Mouse (Mus musculus): ENCODE results near the gene Mindy1. TPM values are rescaled to one million over a fixed set of nuclear protein-coding genes. Genes with fewer than 3 reads are reported as not detected.

Gene Mindy1
- total RNA-seq, 2 experiments from 2014 or later, result 17.7 to 23.2 TPM

DNA sequence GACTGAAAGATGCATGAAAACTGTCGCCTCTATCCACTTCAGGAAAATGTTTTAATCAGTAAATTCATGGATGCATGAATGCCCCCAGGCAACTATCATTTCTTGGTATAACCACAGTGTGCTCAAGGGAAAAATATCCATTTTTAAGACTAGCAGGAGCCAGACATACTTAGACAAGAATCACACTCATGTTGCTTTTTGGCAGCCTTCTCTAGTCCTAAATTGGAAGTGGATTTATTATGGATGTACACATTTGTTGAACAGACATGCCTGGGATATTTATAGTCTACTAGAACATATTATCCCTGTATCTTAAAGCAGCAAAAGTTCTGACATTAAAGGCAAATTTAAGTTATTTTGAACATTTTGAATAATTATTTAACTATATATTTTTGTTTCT is 16.4 kb upstream of the Mindy1 start:
- no peak for ATAC-seq (replicated peaks; ENCODE audit: low FRiP score, poor library complexity, severe bottlenecking)

DNA sequence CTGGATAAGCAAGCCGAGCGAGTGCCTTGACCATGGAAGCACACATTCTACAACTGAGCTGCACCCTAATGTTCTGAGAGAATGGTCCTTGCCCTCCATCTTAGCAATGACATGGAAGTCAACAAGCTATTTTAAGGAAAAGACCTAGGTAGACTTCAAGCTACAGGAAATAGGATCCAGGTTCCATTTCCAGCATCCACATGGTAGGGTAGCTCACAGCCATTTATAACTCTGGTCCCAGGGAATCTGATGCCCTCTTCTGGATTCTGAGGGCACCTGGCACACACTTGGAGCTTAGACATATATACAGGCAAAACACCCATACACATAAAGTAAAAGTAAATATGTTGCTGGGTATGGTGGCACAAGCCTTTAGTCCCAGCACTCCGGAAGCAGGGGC is 15.1 kb upstream of the Mindy1 start:
- no peak for ATAC-seq (replicated peaks; ENCODE audit: low FRiP score, poor library complexity, severe bottlenecking)

DNA sequence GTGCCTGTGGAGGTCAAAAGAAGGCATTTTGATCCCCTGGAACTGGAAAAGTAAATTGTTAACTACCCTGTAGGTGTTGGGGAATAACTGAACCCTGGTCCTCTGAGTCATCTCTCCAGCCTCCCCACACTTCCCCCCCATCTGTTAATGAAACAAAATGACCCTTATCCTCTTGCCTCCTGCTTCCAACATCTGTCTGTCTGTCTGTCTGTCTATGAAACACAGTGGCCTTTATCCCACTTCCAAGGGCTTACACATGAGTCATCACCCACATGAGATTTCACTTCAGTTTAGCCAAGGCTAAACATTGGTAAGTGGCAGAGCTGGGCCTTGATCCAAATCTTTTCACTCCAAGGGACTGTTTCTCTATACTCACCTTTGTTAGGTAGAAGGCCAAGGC is 13.3 kb upstream of the Mindy1 start:
- ATAC-seq (replicated peaks; ENCODE audit: low FRiP score, poor library complexity, severe bottlenecking), result no peak

DNA sequence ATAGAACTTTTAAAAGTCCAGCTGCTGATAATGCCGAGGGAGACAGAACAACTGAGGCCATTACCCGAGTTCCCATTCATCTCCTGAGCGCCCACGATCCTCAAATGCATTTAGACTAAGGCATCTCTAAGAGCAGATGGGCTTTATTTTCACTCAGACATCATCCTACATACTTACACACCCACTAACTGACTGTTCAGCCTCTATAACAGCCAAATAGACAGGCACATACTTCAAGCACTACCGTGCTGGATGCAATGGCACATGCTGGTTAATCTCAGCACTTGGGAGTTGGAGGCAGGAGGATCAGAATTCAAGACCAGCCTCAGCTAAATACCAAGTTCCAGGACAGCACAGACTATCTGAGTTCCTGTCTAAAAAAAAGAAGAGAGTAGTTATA is 11.4 kb upstream of the Mindy1 start:
- ATAC-seq (replicated peaks; ENCODE audit: low FRiP score, poor library complexity, severe bottlenecking), result no peak

DNA sequence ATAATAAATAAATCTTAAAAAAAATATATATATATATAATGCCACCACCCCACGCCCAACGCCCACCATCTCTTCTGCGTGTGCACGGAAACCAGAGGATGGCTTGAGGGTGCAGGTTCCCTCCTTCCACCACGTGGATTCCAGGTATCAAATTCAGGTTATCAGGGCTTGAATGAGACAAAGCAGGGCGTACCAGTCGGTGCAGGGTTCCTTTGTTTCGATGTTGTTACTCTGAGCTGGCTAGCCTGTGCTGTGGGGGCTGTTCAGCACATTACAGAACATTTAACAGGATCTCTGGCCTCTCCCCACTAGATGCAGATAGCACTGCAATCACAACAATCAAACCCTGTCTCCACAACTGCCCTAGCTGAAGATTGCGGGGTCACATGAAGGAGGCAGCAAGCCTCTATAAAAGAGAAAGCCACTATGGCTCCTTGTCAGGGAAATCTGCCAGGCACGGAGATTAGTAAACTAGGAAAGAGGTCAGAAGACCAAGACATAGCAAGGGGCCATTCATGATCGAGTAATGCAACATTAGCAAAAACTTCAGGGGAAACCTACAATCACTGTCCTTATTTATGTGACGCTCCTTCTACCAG is 10.3 kb upstream of the Mindy1 start:
- no peak for ATAC-seq (replicated peaks; ENCODE audit: low FRiP score, poor library complexity, severe bottlenecking)

DNA sequence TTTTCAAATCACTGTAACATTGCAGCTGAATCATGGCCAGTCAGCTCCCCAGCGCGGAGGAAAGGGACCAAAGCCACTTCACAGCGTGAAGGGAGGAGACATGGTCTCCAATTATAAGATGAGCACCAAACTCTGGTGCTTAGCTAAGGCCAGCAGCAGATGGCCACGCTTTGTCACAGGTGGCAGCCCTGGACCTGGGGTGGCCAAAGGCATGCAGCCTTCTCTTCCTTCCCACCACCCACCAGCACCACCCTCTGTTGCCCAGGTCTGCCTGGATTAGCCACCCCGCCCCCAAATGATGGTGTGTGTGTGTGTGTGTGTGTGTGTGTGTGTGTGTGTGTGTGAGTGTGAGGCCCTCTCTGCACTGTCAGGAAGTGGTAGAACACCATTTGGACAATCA is 7.7 kb upstream of the Mindy1 start:
- no peak for ATAC-seq (replicated peaks; ENCODE audit: low FRiP score, poor library complexity, severe bottlenecking)

DNA sequence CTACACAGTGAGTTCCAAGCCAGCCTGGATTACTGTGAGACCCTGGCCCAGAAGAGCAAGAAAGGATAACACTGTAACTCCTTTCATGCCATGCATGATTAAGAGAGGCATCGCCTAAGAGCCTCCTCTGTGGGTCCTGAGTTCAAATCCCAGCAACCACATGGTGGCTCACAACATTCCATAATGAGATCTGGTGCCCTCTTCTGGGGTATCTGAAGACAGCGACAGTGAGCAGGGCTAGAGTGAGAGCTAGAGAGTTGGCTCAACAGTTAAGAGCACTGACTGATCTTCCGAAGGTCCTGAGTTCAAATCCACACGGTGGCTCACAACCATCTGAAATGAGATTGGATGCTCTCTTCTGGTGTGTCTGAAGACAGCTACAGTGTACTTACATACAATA is 6.7 kb upstream of the Mindy1 start:
- no peak for ATAC-seq (replicated peaks; ENCODE audit: low FRiP score, poor library complexity, severe bottlenecking)

DNA sequence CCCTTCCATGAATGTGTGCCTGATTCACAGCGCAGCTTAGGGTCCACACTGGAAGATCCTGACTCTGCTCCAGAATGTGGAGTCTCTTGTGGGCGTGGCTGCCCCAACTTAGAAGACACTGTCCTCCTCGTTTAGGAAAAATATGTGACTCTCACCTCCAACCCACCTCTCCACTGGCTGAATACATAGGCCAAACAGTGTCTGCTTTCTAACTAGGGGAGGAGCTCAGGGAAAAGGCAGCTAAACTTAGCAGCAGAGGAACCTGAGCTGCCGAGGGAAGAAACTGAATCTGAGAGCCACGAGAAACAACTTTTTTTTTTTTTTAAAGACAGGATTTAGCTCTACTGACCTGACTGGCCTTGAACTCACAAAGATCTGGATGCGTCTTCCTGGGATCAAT is 6.0 kb upstream of the Mindy1 start:
- no peak for ATAC-seq (replicated peaks; ENCODE audit: low FRiP score, poor library complexity, severe bottlenecking)

DNA sequence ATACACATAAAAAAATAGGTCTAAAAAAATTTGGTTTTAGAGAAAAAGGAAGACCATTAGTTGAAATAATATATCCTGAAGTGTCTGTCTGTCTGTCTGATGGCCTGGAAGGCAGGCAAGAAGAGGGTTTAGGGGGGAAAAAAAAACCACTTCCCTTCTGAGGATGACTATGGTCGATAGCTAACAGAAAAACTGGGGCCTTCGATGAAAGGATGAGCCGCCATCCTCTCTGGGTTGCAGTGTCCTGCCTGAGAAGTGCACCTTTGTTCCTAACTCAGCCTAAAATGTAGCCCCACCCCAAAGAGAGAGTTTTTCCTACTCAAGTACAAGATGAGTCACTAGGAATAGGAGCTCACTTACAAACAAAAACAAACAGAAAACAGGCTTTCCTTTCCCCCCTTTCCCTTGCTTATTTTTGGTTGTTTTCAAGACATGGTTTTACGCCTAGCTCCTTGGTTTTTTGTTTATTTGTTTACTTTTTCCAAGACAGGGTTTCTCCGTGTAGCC is 4.7 kb upstream of the Mindy1 start:
- no peak for ATAC-seq (replicated peaks; ENCODE audit: low FRiP score, poor library complexity, severe bottlenecking)

DNA sequence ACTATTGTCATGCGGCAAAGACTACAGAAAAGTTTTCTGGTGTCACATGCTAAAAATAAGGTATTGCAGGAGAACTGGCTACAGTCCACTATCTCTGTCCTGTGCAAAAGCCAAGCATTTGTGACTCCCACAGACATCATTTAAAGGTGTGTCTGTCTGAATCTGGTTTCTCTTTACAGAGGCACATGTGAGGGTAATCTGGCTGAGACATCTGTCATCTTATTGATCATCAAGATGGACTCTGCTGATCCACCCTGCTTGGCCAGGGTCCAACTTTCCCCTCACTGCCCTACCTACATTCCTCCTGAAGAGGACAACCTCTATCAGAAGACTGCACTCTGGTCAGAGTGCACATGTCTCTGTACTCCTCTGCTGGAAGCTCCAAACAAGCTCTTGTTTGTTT is 4.0 kb upstream of the Mindy1 start:
- ATAC-seq (replicated peaks; ENCODE audit: low FRiP score, poor library complexity, severe bottlenecking), result no peak

DNA sequence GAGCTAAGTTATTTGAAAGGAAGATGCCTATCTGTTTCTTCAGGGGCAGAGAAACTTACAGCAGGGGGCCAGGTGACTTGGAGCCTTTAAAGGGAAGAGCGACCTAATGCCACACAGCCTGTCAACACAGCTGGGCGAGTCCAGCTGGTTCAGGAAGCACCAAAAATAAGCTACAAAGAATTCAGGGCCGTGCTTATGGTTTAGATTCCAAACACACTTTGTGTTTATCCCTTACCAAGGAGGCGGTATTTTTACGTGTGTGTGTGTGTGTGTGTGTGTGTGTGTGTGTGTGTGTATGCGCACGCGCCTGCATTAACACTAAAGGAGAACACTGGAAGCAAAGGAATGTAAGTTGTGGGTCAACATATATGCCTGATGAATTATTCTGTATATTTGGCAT is 398 bp upstream of the Mindy1 start:
- ATAC-seq (replicated peaks; ENCODE audit: low FRiP score, poor library complexity, severe bottlenecking), result no peak

DNA sequence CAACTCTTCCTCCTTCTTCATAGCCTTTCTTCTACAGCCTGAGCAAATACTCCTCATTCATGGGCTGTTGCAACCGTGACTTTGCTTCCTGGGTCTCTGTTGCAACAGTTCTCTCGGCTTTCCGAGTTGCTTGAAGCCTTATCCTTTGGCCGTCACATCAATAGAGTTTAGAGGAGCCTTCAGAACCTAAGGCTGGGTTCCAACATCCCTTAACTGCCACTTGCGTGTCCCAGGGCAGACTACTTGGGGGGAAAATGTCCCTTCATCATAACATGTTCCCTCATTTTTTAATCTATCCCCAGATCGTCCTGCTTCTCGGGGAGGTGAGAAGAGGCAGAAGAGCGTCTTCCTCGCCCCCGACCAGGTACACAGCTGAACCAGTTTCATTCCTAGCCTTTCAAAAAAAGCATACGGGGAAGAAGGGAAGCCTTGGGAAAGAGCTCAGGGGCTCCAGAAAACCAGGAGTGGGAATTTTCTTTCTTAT is 1.3 kb downstream of the Mindy1 start:
- peak; percentile 47 for ATAC-seq (replicated peaks; ENCODE audit: low FRiP score, poor library complexity, severe bottlenecking)

DNA sequence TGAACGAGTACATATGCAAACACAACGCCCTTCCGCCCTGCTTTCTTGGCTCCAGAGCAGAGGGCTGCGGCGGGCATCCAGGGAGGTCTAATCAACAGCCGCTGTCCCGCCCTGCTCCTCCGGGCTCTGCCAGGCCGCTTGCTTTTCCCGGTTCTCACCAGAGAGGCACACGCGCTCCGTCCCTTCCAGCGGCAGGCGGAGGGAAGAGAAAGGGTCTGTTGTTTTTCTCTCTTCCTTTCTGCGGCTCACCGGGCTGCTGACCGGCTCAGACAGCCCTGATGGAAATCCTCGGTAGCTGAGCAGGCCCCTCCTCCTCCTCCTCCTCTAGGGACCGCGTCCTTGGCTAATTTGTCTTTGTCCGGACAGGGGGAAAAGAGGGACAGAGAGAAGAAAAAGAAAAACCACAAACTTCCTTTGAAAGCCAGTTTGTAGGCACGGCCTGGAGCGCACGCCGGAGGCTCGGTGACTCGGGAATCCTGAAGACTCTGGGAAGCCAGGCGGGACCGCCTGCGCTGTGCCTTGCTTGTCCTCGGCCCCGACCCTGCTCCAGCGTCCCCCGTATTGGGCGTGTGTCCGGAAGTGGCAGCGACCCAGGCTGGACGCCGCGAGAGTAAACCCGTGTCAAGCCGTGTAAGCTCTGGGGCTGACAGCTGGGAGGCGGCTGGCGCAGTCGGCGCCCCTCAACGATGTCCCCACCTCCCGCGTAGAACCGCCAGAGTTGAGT is 1.9 kb downstream of the Mindy1 start:
- peak; percentile 65 for ATAC-seq (replicated peaks; ENCODE audit: low FRiP score, poor library complexity, severe bottlenecking)

DNA sequence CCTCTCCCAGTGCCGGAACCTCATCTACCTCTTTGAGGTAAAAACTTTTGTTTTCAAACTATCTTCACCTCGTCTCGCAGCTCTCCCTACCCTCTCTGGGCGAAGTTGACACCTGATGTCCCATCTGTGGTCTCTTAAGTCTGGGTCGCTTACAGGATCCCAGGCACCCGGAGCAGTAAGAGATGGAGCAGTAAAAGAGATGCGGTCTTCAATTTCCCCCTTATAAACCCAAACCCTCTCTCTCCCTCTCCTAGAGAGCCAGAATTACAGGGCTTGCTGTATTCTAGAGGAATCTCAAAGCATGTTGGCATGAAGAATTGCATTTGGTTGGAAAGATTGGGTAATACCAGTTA is 2.4 kb downstream of the Mindy1 start:
- ATAC-seq (replicated peaks; ENCODE audit: low FRiP score, poor library complexity, severe bottlenecking), result no peak

DNA sequence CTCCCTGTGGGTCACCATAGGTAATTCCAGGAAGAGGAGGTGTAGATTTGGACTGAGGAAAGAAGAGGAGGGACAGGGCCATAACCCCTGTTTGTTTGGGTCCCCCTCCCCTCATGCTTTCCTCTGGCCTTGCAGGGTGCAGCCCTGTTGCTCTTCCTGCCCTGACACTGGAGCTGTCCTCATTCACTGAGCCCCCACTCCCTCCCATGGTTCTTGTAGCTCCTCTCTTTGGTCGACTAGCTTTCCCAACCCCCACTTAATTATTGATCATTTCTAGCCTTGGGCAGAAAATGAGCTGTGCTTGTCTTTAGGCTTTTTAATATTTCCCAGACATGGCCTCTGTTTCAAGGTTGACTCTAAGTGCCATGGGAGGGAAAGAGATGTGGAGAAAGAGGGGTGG is 2.9 kb downstream of the Mindy1 start:
- no peak for ATAC-seq (replicated peaks; ENCODE audit: low FRiP score, poor library complexity, severe bottlenecking)

DNA sequence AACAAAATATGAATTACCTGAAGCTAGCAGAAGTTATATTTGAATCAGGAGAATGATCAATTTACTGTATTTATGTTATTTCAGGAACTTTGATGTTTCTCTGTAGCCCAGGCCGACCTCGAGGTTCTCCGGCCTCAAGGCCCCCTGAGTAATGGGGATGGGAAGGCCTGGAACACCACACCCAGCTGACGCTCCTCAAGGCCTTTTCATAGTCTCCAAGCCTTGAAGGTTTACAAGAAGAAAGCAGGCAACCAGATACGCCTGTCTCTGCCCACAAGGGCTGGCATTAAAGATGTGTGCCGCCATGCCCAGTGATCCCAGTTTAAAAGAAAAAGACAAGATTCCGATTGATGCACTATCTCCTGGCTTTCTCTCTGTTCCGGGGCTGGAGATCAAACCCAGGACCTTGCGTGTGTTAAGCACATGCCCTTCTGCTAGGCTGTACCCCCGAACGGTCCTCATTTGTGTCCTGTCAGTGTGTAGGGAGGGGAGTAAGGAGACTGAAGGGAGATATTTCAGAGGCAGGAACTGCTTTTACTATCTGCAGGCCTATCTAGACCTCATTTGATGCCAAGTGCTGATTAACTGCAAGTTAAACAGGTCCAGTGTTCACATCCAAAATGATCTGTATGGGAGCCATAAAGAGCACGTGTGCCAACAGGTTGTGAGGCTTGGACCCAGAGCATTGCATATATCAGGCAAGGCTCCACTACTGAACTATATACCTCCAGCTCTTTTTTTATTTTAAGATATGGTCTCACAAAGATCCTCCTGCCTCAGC is 3.5 kb downstream of the Mindy1 start:
- ATAC-seq (replicated peaks; ENCODE audit: low FRiP score, poor library complexity, severe bottlenecking), result no peak

DNA sequence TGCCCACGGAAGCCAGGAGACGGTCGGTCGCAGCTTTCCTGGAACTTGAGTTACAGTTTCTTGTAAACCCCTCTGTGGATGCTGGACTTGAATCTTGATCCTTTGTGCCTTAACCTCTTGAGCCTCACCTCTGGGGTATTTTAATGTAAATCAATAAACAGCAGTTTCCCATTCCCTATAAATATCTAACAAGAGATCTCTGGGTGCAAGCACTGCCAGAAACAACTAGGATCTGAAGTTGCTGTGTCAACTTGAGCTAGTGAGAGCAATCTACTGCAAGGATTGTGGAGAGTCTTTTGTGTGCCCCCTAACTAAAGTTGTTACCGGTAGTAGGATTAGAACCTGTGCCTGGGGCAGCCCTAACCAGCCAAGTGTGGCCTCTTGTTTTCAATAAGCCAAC is 4.2 kb downstream of the Mindy1 start:
- no peak for ATAC-seq (replicated peaks; ENCODE audit: low FRiP score, poor library complexity, severe bottlenecking)

DNA sequence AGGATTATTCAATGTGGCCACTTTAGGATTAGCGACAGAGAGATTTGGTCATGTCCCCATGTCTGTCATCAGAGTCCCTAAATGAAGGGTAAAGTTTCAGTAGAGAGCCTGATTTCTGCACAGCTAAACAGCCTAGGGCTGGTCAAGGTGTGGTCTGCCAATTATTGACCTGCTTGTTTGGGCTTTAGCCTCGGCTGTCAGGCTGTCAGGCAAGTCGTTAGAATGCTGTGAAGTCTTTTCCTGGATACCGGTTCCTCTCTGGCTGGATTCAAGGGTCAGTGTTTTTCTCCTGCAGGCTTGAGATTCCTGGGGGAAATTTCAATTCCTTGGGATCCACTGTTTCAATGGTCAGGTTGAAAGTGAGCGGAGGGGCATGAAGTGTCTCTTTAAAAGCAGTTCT is 4.9 kb downstream of the Mindy1 start:
- ATAC-seq (replicated peaks; ENCODE audit: low FRiP score, poor library complexity, severe bottlenecking), result no peak

DNA sequence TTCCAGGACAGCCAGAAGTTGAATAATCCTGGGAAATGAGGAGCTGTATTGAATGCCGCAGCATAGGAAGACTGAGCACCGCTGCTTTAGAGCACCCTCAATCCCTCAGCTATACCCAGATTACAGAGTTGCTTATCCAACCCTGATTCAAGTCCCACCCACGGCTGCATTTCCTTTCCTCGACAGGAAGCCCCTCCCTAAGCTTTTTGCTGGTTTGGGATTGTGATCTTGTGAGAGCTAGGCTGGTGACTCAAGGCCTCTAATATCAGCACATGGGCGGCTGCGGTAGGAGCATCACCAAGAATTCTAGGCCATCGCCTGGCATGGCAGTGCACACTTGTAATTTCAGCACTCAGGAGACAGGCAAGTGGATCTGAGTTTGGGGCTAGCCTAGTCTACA is 5.4 kb downstream of the Mindy1 start:
- no peak for ATAC-seq (replicated peaks; ENCODE audit: low FRiP score, poor library complexity, severe bottlenecking)

DNA sequence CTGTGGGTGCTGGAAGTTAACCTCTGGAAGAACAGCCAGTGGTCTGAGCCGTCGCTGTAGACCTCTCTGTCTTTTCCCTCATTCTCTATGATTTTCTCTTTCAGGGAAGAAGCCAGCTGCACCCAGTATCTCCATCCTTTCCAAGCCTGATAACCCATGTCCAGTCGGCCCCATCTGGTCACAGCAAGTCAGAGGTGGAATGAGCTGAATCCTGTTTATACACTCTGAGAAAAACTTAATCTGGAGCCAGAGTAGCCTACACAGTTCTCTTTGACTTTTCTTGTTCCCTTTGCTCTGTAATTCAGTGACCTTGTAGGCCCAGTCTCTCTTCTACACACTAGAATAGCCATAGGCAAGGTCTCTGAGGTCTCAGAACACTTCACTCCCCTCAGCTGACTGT is 6.4 kb downstream of the Mindy1 start:
- no peak for ATAC-seq (replicated peaks; ENCODE audit: low FRiP score, poor library complexity, severe bottlenecking)

DNA sequence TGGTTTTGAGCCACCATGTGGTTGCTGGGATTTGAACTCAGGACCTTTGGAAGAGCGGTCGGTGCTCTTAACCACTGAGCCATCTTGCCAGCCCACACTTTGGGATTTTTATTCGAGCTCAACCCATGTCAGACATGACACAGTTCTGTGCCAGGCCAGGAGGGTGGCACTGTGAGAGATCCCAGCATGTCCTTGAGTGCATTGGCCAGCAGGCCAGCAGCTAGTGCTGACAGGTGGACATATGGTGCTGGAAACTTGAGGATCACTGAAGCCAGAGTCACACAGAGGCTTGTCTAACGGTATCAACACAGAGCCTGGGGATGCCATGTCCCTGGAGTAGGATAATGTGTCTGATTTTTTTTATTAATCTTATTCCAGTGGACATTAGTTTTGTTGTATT is 8.3 kb downstream of the Mindy1 start:
- no peak for ATAC-seq (replicated peaks; ENCODE audit: low FRiP score, poor library complexity, severe bottlenecking)
